Mouse (Mus musculus) gastrocnemius, postnatal 4 days (tissue): ENCODE results near the gene Lrp1. TPM values are rescaled to one million over a fixed set of nuclear protein-coding genes. Genes with fewer than 3 reads are reported as not detected.

Experiments
- DNase-seq, 2 experiments: peaks; one replicate each; pipeline ENCODE4 v3.0.0; 2021 to 2022; ENCODE audit warnings: low spot score in 2 of 2, mixed read lengths in 2 of 2
- total RNA-seq, 2 experiments: library from RNA; stranded (reverse); gene quantifications; 2 replicates each; pipeline ENCODE4 v1.2.3; 2021

The Lrp1 gene
- total RNA-seq, 2 experiments from 2014 or later, result 184 to 193 TPM

- peak in 1 of 2 experiments; percentile 47 for DNase-seq
Measured at GRCm38 (mm10) chr10:127564301-127564700, 56.6 kb downstream of the Lrp1 start.

GRCm38 (mm10) chr10:127563840-127564239 is 57.1 kb downstream of the Lrp1 start:
- DNase-seq, result no peak

GRCm38 (mm10) chr10:127561145-127561544 is 59.8 kb downstream of the Lrp1 start:
- no peak for DNase-seq

- DNase-seq, result no peak
Measured at GRCm38 (mm10) chr10:127557397-127557796, 63.6 kb downstream of the Lrp1 start.

- DNase-seq, result no peak
Measured at GRCm38 (mm10) chr10:127555703-127556102, 65.2 kb downstream of the Lrp1 start.

- no peak for DNase-seq
Measured at GRCm38 (mm10) chr10:127549892-127550291, 71.1 kb downstream of the Lrp1 start.

GRCm38 (mm10) chr10:127548236-127548635 is 72.7 kb downstream of the Lrp1 start:
- no peak for DNase-seq

- no peak for DNase-seq
Measured at GRCm38 (mm10) chr10:127546505-127546904, 74.4 kb downstream of the Lrp1 start.

GRCm38 (mm10) chr10:127544375-127544774 is 76.6 kb downstream of the Lrp1 start:
- DNase-seq, result no peak

- no peak for DNase-seq
Measured at GRCm38 (mm10) chr10:127543916-127544315, 77.0 kb downstream of the Lrp1 start.

- DNase-seq, result no peak
Measured at GRCm38 (mm10) chr10:127542720-127543119, 78.2 kb downstream of the Lrp1 start.

- no peak for DNase-seq
Measured at GRCm38 (mm10) chr10:127542084-127542483, 78.9 kb downstream of the Lrp1 start.

- no peak for DNase-seq
Measured at GRCm38 (mm10) chr10:127541510-127541909, 79.4 kb downstream of the Lrp1 start.

GRCm38 (mm10) chr10:127537854-127538583 is 82.9 kb downstream of the Lrp1 start:
- DNase-seq, result peak in 1 of 2 experiments; percentile 77

GRCm38 (mm10) chr10:127536586-127537314 is 84.2 kb downstream of the Lrp1 start:
- no peak for DNase-seq

- DNase-seq, result no peak
Measured at GRCm38 (mm10) chr10:127534929-127535384, 86.0 kb downstream of the Lrp1 start.

- DNase-seq, result no peak
Measured at GRCm38 (mm10) chr10:127534036-127534928, 86.7 kb downstream of the Lrp1 start, which contains the start of gene Nxph4. TSS of gene Nxph4 (minus strand) at chr10:127534559.

- no peak for DNase-seq
Measured at GRCm38 (mm10) chr10:127531548-127531947, 89.4 kb downstream of the Lrp1 start.

GRCm38 (mm10) chr10:127530945-127531344 is 90.0 kb downstream of the Lrp1 start:
- no peak for DNase-seq

- no peak for DNase-seq
Measured at GRCm38 (mm10) chr10:127527481-127527880, 93.5 kb downstream of the Lrp1 start.

GRCm38 (mm10) chr10:127526681-127527080 is 94.3 kb downstream of the Lrp1 start:
- peak in 1 of 2 experiments; percentile 75 for DNase-seq
